Mouse (Mus musculus): Measurements from ENCODE around the gene Fam126a. TPM values are rescaled to one million over a fixed set of nuclear protein-coding genes. Genes with fewer than 3 reads are reported as not detected.

Fam126a gene
- polyA plus RNA-seq, 1 experiment from 2014 or later: 11.1 TPM

DNA sequence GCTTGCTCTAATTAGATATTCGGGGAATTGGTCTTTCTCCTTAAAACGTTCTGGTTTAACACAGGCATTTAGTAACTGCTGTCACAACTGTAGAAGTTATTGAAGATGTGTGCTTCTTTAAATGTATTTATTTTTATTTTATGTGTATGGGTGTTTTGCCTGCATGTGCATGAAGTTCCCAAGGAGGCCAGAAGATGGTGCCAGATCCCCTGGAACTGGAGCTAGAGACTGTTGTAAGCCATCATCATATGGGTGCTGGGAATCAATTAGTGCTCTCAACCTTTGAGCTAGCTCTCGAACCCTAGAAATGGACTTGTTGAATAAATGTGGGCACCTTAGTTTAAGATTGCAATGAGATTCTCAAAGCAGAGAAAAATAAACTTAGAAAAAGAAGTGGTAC is 27.1 kb upstream of the Fam126a start:
- 0 out of 2 replicates have a peak, but pooled peaks cover 6% of the 10 kb centered on the region for H3K4me1 ChIP-seq (ENCODE audit: control insufficient read depth, insufficient read depth, low read length)
- H3K36me3 ChIP-seq (ENCODE audit: control insufficient read depth, insufficient read depth, low read length): no peaks in the 10 kb centered on the region
- no peaks in the 10 kb centered on the region for H3K27me3 ChIP-seq (replicated peaks; ENCODE audit: control insufficient read depth, insufficient read depth, low read length)
- H3K9me3 ChIP-seq (ENCODE audit: control insufficient read depth, low read length): no peaks in the 10 kb centered on the region
- ATAC-seq: no peak
- H3K9ac ChIP-seq (ENCODE audit: low read depth, low read length): no peak overlapping the region
- no peak overlapping the region for H3K27ac ChIP-seq (ENCODE audit: low read length)
- 74% methylated on average over 3 of the region's 3 CpGs for WGBS
- H3K4me2 ChIP-seq (ENCODE audit: low read depth, low read length): no peak overlapping the region
- no peak overlapping the region for H3K4me3 ChIP-seq (ENCODE audit: low read length)

DNA sequence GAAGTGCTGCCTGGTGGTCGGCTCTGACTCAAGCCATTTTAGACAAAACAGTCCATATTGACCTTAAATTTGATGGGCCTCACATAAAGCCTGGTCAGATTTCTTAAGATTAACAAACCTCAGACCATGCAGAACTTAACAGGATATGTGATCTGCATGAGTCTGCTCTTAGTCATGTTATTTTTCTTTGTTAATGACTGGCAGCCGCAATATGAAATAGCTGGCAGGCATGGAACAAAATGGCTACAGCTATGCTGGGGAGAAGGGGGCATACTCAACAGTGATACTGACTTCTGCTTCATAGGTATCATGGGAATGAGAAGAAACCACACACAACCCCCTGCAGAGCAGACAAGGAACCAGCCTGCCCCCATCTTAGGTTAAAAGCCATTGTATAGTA is 26.4 kb upstream of the Fam126a start:
- Histone ChIP-seq H3K9ac (ENCODE audit: low read depth, low read length) (no peak overlapping the region), H3K27ac (ENCODE audit: low read length) (no peak overlapping the region), H3K4me1 (ENCODE audit: control insufficient read depth, insufficient read depth, low read length) (0 out of 2 replicates have a peak, but pooled peaks cover 6% of the 10 kb centered on the region), H3K4me2 (ENCODE audit: low read depth, low read length) (no peak overlapping the region), H3K27me3 (replicated peaks; ENCODE audit: control insufficient read depth, insufficient read depth, low read length) (no peaks in the 10 kb centered on the region), H3K4me3 (ENCODE audit: low read length) (no peak overlapping the region), H3K9me3 (ENCODE audit: control insufficient read depth, low read length) (no peaks in the 10 kb centered on the region), H3K36me3 (ENCODE audit: control insufficient read depth, insufficient read depth, low read length) (no peaks in the 10 kb centered on the region)
- no peak for ATAC-seq
- WGBS: 91% methylated on average over 2 of the region's 2 CpGs

DNA sequence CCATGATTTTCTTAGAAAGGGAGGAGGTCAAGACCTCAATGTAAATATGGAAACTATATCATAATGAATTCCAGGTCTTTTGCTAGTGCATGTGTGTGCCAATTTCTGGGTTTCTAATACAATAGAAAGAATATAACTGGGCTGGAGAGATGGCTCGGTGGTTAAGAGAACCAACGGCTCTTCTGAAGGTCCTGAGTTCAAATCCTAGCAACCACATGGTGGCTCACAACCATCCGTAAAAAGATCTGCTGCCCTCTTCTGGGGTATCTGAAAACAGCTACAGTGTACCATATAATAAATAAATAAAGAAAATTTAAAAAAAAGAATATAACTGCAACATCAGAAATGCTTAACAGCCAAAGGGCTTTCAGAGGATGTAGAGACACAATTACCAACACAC is 23.9 kb upstream of the Fam126a start:
- H3K4me3 ChIP-seq (ENCODE audit: low read length): no peak overlapping the region
- WGBS: 89% methylated on average over 3 of the region's 3 CpGs
- no peak overlapping the region for H3K4me2 ChIP-seq (ENCODE audit: low read depth, low read length)
- H3K4me1 ChIP-seq (ENCODE audit: control insufficient read depth, insufficient read depth, low read length): 0 out of 2 replicates have a peak, but pooled peaks cover 6% of the 10 kb centered on the region
- H3K9ac ChIP-seq (ENCODE audit: low read depth, low read length): no peak overlapping the region
- H3K27me3 ChIP-seq (replicated peaks; ENCODE audit: control insufficient read depth, insufficient read depth, low read length): no peaks in the 10 kb centered on the region
- ATAC-seq: no peak
- no peak overlapping the region for H3K27ac ChIP-seq (ENCODE audit: low read length)
- no peaks in the 10 kb centered on the region for H3K9me3 ChIP-seq (ENCODE audit: control insufficient read depth, low read length)
- no peaks in the 10 kb centered on the region for H3K36me3 ChIP-seq (ENCODE audit: control insufficient read depth, insufficient read depth, low read length)

DNA sequence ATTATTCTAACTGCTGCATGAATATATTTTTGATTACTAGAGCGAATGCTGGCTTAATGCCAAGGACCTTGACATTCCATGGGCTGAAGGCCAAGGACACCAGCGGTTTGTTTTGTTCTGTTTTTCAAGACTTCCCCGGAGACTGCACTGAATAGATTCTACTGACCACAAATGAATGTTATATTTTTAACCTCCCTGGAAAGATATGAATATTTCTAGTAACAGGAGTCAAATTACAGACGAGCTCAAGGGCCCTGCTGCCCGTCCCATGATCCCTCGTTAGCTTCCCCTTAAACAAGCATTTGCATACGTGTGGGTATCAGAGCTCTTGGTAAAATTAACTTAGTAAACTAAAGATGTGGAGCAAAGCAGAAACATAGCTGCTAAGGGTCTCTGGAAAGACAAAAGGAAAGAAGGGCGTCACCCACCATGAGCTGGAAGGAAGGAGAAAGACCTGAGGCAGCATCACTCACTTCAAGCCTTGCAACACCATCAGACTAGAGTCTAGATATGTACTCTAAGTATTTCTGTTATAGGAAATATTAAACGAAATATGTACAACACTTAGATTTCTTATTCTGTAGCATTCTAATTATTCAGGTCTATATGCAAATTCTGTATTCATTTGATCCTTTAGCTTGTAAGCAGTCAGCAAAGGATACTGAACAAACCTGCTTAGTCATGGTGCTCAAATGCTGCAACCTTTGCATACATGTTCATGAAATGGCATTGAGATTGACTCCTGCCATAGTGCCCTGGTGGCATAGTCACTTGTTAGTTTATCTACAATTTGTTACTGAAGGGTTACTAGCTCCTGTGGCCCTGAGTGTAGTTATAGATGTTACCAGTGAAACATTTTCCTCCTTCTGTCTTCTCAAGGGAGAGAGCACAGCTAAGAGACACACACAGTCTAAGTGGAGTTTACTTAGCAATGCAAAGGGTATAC is 23.0 kb upstream of the Fam126a start:
- Histone ChIP-seq H3K9me3 (ENCODE audit: control insufficient read depth, low read length) (no peaks in the 10 kb centered on the region), H3K4me3 (ENCODE audit: low read length) (no peak overlapping the region), H3K4me2 (ENCODE audit: low read depth, low read length) (no peak overlapping the region), H3K27ac (ENCODE audit: low read length) (no peak overlapping the region), H3K4me1 (ENCODE audit: control insufficient read depth, insufficient read depth, low read length) (0 out of 2 replicates have a peak, but pooled peaks cover 6% of the 10 kb centered on the region), H3K27me3 (replicated peaks; ENCODE audit: control insufficient read depth, insufficient read depth, low read length) (no peaks in the 10 kb centered on the region), H3K9ac (ENCODE audit: low read depth, low read length) (no peak overlapping the region), H3K36me3 (ENCODE audit: control insufficient read depth, insufficient read depth, low read length) (no peaks in the 10 kb centered on the region)
- WGBS: 43% methylated on average over 9 of the region's 9 CpGs
- ATAC-seq: no peak

DNA sequence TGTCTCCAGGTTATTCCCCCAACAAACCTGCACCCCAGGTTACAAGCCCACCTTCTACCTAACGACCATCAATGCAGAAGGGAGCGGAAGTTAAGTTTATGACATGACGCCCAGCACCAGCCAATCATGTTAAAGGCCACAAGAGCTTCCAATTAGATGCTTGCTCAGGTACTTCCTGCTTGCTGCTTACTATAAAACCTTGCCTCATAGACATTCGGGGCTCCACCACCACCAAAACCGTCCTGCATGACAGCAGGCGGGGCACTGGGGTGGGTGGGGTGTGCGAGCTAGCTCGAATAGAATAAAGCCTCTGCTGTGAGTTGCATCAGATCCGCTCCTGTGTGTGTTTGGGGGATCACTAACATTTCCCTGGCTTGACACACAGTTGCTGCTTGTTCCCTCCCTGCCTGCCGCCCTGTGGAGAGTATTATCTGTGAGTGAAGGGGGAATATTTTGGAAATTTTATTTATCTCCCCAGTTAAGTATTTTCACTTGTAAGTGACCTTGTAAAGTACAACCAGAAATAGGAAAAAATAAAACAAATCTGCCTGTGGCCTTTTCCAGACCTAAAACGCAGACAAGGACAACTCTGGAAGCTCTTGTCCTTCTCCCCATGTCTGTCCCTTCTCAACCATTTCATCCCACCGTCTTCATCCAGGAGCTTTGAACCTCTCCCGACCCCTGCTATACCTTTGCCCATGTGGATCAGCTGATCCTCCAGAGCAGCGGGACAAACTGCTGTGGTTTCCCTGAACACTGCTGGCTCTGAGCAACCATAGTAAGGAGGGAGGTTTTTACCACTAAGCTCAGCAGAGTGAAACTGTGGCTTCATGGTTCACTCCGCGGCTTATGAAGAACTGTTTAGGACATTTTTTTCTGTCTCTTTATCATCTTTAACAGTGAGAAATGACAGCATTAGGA is 21.5 kb upstream of the Fam126a start:
- WGBS: 57% methylated on average over 16 of the region's 16 CpGs
- Histone ChIP-seq H3K4me2 (ENCODE audit: low read depth, low read length) (no peak overlapping the region), H3K4me1 (ENCODE audit: control insufficient read depth, insufficient read depth, low read length) (0 out of 2 replicates have a peak, but pooled peaks cover 6% of the 10 kb centered on the region), H3K4me3 (ENCODE audit: low read length) (no peak overlapping the region), H3K9ac (ENCODE audit: low read depth, low read length) (no peak overlapping the region), H3K27me3 (replicated peaks; ENCODE audit: control insufficient read depth, insufficient read depth, low read length) (no peaks in the 10 kb centered on the region), H3K9me3 (ENCODE audit: control insufficient read depth, low read length) (no peaks in the 10 kb centered on the region), H3K27ac (ENCODE audit: low read length) (no peak overlapping the region), H3K36me3 (ENCODE audit: control insufficient read depth, insufficient read depth, low read length) (no peaks in the 10 kb centered on the region)
- ATAC-seq: no peak

DNA sequence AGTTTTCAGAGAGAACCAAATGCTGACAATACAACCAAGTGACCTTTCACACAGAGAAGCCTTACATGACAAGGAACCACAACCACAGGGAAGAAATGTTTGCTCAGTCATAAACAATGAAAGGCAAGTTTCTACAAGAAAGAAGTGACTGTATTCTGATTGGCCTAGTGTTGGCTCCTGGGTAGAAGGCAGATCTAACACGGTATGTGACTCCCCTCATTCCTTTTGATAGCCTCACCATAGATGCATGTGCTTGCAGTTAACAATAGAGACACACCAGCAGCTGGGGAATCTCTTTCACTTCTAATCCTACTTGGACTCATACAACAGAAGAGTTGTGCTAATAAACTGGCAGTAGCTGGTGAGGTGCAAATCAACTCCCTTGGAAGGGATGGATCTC is 17.3 kb upstream of the Fam126a start:
- Histone ChIP-seq H3K9ac (ENCODE audit: low read depth, low read length) (no peak overlapping the region), H3K27me3 (replicated peaks; ENCODE audit: control insufficient read depth, insufficient read depth, low read length) (no peaks in the 10 kb centered on the region), H3K4me2 (ENCODE audit: low read depth, low read length) (no peak overlapping the region), H3K4me1 (ENCODE audit: control insufficient read depth, insufficient read depth, low read length) (no peaks in the 10 kb centered on the region), H3K36me3 (ENCODE audit: control insufficient read depth, insufficient read depth, low read length) (no peaks in the 10 kb centered on the region), H3K9me3 (ENCODE audit: control insufficient read depth, low read length) (no peaks in the 10 kb centered on the region), H3K27ac (ENCODE audit: low read length) (no peak overlapping the region), H3K4me3 (ENCODE audit: low read length) (no peak overlapping the region)
- no peak for ATAC-seq
- 46% methylated on average over 1 of the region's 1 CpGs for WGBS

DNA sequence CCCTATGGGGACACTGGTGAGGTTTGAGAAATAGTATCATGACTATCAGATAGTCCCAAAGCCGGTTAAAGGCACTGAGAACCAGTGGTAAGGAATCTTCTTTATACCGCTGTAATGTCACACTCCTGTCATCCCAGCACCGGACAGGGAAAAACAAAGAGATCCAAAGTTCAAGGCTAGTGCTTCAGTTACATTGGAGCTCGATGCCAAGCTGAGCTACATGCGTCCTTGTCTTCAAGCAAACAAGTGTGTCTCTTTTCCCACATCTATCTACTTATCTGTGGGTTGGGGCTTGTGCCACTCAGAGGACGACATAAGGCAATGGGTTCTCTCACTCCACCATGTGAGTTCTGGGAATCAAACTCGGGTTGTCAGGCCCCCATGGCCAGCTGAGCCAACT is 16.5 kb upstream of the Fam126a start:
- Histone ChIP-seq H3K9me3 (ENCODE audit: control insufficient read depth, low read length) (no peaks in the 10 kb centered on the region), H3K4me2 (ENCODE audit: low read depth, low read length) (no peak overlapping the region), H3K36me3 (ENCODE audit: control insufficient read depth, insufficient read depth, low read length) (no peaks in the 10 kb centered on the region), H3K27me3 (replicated peaks; ENCODE audit: control insufficient read depth, insufficient read depth, low read length) (no peaks in the 10 kb centered on the region), H3K9ac (ENCODE audit: low read depth, low read length) (no peak overlapping the region), H3K27ac (ENCODE audit: low read length) (no peak overlapping the region), H3K4me3 (ENCODE audit: low read length) (no peak overlapping the region), H3K4me1 (ENCODE audit: control insufficient read depth, insufficient read depth, low read length) (no peaks in the 10 kb centered on the region)
- 81% methylated on average over 7 of the region's 7 CpGs for WGBS
- ATAC-seq: no peak

DNA sequence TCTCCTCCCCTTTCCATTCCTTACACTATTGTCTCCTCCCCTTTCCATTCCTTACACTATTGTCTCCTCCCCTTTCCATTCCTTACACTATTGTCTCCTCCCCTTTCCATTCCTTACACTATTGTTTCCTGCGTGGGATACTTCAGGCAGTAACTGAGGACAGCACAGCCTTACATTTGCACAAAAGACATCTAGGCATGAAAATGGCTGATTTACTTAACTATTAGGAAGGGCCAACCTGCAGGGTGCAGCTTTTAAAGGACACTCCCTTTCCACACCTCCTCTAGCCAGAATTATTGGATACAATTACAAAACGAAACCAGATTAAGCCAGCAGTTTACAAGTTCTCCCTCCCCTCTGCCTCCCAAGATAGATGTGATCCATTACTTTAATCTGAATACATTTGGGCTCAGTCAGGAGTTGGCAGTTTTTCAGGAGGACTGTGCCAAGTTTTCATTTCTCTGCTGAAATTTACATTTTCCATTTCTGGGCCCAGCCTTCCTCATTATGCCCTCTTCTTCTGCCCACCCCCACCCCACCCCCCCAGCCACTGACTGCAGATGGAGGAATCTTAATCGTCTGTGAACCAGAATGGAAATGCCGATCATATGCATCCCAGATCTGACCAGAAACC is 15.6 kb upstream of the Fam126a start:
- no peaks in the 10 kb centered on the region for H3K9me3 ChIP-seq (ENCODE audit: control insufficient read depth, low read length)
- no peaks in the 10 kb centered on the region for H3K27me3 ChIP-seq (replicated peaks; ENCODE audit: control insufficient read depth, insufficient read depth, low read length)
- no peaks in the 10 kb centered on the region for H3K4me1 ChIP-seq (ENCODE audit: control insufficient read depth, insufficient read depth, low read length)
- no peak overlapping the region for H3K9ac ChIP-seq (ENCODE audit: low read depth, low read length)
- H3K4me2 ChIP-seq (ENCODE audit: low read depth, low read length): no peak overlapping the region
- H3K4me3 ChIP-seq (ENCODE audit: low read length): no peak overlapping the region
- 45% methylated on average over 4 of the region's 4 CpGs for WGBS
- no peaks in the 10 kb centered on the region for H3K36me3 ChIP-seq (ENCODE audit: control insufficient read depth, insufficient read depth, low read length)
- no peak overlapping the region for H3K27ac ChIP-seq (ENCODE audit: low read length)
- ATAC-seq: 0 out of 2 replicates have a peak, but pooled peaks have one; percentile 26

DNA sequence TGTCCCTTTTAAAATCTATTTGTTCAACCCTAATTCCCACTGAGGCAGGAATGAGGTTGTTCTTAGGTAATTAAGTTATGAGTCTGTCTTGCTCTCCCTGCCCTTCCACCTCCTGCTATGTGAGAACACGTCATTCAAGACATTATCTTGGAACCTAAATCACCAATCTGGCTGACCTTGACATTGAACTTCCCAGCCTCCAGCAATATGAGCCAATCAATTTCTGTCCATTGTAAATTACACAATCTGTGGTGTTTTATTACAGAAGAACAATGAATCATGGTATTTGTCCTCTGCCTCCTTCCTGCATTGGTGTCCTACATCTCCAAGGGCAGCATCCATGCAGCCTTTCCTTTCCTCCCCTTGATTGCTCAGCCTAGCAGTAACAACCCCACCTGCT is 13.9 kb upstream of the Fam126a start:
- no peak; the same call in 1 of the 2 replicates for ATAC-seq
- no peak overlapping the region for H3K4me3 ChIP-seq (ENCODE audit: low read length)
- no peak overlapping the region for H3K9ac ChIP-seq (ENCODE audit: low read depth, low read length)
- H3K27me3 ChIP-seq (replicated peaks; ENCODE audit: control insufficient read depth, insufficient read depth, low read length): no peaks in the 10 kb centered on the region
- H3K4me1 ChIP-seq (ENCODE audit: control insufficient read depth, insufficient read depth, low read length): no peaks in the 10 kb centered on the region
- H3K9me3 ChIP-seq (ENCODE audit: control insufficient read depth, low read length): no peaks in the 10 kb centered on the region
- 42% methylated on average over 1 of the region's 1 CpGs for WGBS
- H3K36me3 ChIP-seq (ENCODE audit: control insufficient read depth, insufficient read depth, low read length): no peaks in the 10 kb centered on the region
- H3K4me2 ChIP-seq (ENCODE audit: low read depth, low read length): no peak overlapping the region
- H3K27ac ChIP-seq (ENCODE audit: low read length): no peak overlapping the region

Measured in intestine, embryonic 16.5 days (tissue).